Mouse (Mus musculus): ENCODE results near the gene Isg20l2.

DNA sequence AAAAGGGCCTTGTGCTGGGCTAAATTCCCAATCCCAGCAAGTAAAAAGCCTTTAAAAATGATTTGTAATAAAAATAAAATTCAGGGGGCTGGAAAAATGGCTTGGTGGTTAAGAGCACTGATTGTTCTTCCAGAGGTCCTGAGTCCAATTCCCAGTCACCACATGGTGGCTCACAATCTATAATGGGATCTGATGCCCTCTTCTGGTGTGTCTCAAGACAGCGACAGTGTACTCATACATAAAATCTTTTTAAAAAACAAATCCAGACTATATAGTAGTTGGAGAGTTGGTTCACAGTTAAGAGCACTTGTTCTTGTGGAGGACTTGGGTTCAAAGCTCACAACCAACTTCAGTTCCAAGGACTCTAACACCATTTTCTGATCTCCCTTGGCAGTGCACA lies 13.1 kb upstream of the Isg20l2 start:
- TF ChIP-seq CEBPB (IDR thresholded peaks at IDR 0.05; ENCODE audit: insufficient read depth, poor library complexity, severe bottlenecking) (no peak), POLR2A (IDR thresholded peaks at IDR 0.05; ENCODE audit: insufficient read length, low read depth) (no peak), POLR2AphosphoS2 (IDR thresholded peaks at IDR 0.05; ENCODE audit: insufficient read length, low read depth) (no peak), MAX (IDR thresholded peaks at IDR 0.05; ENCODE audit: low read depth) (no peak), TCF12 (IDR thresholded peaks at IDR 0.05; ENCODE audit: insufficient read depth, poor library complexity, severe bottlenecking) (no peak), MYOD1 (IDR thresholded peaks at IDR 0.05; ENCODE audit: control insufficient read depth in 1 of 3, insufficient read length in 2 of 3, low read depth in 2 of 3) (no peak), MYOG (IDR thresholded peaks at IDR 0.05; ENCODE audit: control insufficient read depth in 1 of 3, insufficient read depth in 1 of 3, insufficient read length in 2 of 3, low read depth in 2 of 3) (no peak)
